Mouse (Mus musculus) T-helper 2 cell (primary cell): ENCODE measurements around the gene Wipi2.

Experiments
- in situ Hi-C: fragments of 300-600 bp; cut with MboI, MseI; formaldehyde crosslinking; loops from one replicate; pipeline ENCODE4 v1.15.1; 2025; ENCODE audit warnings: high pct_unique_total_duplicates

Gene Wipi2

GRCm38 (mm10) chr5:142627398-142627797 lies at the start of gene Wipi2:
Gene Wipi2, plus strand, starts transcription at chr5:142627698.
- in situ Hi-C loops = no loop called here

GRCm38 (mm10) chr5:142578192-142578591 lies 49.3 kb upstream of the Wipi2 start:
- in situ Hi-C loops = loop anchor here (10.0 kb wide), 1 partner anchor 563 kb away; no protein-coding TSS in a partner anchor

DNA sequence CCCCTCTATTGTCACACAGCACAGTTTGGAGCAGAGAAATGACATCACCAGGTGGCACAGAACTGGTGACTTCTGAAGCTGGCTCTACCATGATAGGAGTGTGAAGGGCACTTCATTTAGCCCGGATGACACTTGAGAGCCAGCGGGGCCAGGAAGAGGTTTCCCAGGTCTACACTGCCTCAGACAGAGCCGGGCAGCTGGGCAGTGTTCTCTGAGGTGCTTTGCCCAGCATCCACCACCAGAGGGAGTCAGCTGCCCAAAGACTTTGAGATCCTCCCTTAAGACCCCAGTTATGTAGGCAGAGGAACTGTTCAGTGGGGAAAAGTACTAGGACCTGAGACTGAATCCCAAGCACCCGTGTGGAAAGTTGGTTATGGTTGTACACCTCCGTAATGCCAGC lies 46.0 kb upstream of the Wipi2 start:
- in situ Hi-C loops = no loop called here

DNA sequence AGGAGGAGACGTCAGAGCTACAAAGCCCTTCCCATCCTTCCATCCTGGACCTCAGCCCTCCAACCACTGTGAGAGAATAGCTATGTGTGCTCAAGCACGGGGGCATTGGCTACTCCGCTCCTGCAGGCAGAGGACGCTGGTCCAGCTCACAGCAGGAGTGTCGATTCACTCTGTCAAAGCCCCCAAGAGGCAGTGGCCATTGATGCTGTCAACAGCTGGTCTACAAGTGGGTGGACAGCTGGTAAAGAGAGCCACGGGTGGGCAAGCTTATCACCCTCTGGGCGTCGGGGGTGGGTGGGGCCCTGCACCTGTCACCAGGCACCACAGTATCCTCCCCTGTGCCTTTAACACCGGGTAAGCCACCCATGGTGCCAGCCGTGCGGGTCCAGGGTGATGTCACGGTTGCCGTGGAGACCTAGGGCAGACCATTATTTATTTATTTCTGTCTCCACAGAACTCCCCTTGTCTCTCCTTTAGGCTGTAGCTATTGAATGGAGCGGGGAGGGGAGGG lies 43.8 kb upstream of the Wipi2 start:
- in situ Hi-C loops = no loop called here

GRCm38 (mm10) chr5:142590953-142591616 lies 36.4 kb upstream of the Wipi2 start:
- in situ Hi-C loops = loop anchor here (10.0 kb wide), 1 partner anchor 1436 kb away; no protein-coding TSS in a partner anchor

DNA sequence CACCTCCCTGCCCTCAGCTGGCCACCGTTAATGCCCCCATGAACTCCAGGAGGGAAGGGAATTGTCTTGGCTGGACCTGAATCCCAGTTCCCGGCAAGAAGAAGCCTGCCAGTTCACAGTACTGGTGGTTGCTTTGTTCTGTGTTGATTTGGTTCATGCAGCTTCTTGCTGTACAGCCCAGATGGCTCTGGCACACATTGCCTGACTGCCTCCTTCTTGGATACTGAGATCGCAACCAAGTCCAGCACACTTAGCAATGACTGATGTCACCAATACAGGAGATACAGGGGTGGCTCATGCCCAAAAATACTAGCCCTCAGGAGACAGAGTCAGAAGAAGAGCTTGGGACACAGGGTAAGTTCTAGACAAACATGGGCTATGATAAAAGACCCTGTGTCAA lies 31.8 kb upstream of the Wipi2 start:
- in situ Hi-C loops = loop anchor here (10.0 kb wide), 1 partner anchor 1441 kb away; no protein-coding TSS in a partner anchor

DNA sequence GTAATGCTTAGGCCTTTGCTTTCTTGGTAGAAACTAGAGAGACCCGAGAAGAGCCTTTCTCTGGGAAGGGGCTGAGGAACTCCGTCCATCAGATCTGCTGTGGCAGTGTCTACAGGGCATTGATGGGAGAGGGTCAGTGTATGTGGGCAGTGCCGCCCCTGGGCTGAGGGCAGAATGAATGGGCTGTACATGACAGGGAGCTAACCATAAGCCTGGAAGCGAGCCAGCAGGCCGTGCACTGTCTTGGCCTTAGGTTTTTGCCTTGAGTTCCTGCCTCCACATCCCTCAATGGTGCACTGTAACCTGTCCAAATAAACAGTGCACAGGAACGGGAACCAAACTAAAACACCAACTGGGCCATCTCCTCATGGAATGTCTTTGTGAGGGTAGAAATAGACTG lies 30.8 kb upstream of the Wipi2 start:
- in situ Hi-C loops = loop anchor here (10.0 kb wide), 1 partner anchor 1442 kb away; no protein-coding TSS in a partner anchor

DNA sequence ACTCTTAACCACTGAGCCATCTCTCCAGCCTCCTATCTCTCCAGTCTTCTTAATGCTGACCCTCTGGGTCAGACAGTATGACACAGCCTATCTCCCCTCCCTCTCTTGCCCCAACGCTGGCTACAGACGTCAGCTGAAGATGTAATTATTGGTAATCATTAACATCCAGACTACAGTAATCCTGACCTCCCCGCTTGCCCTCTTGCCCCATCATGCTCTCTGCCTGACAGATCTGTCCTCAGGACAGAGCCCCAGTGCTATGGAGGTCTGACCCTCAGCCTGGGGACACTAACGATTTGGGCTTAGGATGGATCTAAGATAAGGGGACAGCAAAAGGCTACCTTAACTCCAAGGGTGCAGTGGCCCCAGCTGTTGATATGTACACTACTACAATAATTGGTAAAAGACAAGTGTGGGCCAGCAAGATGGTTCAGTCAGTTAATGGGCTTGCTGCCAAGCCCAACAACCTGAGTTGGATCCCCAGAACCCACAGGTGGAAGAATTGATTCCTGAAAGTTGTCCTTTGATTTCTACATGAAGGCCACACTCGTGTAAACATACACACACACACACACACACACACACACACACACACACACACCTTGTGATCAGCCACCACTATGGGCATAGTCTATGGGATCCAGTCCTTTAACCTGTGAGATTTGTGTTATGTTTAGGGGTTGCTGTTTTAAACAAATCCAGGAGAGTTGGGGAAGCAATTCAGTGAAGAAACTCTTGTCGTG lies 29.7 kb upstream of the Wipi2 start:
- in situ Hi-C loops = loop anchor here (10.0 kb wide), 1 partner anchor 1443 kb away; no protein-coding TSS in a partner anchor

DNA sequence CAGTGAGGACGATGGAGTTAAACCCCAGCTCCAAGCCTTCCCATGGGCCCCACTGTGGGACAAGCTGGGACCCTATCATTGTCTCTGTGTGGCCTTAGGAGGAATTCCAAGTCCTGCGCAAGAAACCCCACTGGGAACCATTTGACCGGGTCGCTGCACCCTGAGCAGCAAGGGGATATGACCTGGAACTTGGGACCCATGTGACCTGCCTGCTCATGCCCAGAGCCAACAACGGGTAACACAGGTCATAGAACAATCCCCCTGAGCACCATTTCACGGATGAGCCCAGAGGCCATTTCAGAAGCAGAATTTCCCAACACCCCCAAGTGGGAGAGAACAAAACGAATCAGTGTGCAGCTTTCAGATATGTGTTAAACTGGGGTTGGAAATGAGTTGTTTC lies 23.1 kb upstream of the Wipi2 start:
- in situ Hi-C loops = no loop called here

- in situ Hi-C loops = no loop called here
Observed at GRCm38 (mm10) chr5:142605288-142605687, 22.2 kb upstream of the Wipi2 start.

GRCm38 (mm10) chr5:142608259-142608988 lies 19.1 kb upstream of the Wipi2 start, which contains the start of gene Mmd2:
Gene Mmd2, minus strand, starts transcription at chr5:142608800.
- in situ Hi-C loops = no loop called here

DNA sequence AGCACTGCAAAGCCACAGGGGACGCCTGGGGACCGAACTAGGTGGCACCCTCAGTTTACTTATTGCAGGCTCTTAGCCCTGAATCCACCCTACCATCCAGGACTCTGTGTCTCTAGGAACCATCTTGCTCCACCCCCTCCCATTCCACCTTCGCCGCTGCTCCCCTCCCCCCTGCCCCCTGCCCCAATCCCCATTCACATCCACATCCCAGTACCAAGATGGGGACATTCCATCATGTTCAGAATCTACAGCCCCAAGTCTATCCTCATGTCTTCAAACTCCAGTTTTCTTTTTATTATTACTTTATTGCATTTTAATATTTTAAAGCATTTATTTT lies 18.5 kb upstream of the Wipi2 start:
- in situ Hi-C loops = no loop called here

GRCm38 (mm10) chr5:142610362-142610761 lies 17.1 kb upstream of the Wipi2 start:
- in situ Hi-C loops = no loop called here

- in situ Hi-C loops = no loop called here
Observed at GRCm38 (mm10) chr5:142614513-142614912, 13.0 kb upstream of the Wipi2 start.

- in situ Hi-C loops = no loop called here
Observed at GRCm38 (mm10) chr5:142615638-142616037, 11.9 kb upstream of the Wipi2 start.

DNA sequence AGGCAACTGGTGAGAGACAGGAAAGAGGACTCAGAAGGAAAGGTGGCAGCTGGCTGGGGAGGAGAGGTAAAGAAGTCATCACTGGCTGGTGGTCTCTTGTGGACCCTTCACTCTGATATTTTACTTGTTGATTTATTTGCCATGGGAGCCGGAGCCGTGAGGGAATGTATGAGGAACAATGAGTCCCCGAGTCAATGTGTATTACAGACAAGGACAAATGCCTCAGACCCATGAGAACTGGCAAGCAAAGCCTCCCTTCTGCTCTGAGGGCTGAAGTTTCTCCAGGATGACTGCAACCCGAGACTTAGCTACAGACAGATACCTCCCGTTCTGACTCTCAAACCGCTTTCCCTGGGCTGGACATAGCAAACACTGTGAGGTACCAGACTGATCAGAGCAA lies 11.2 kb upstream of the Wipi2 start:
- in situ Hi-C loops = no loop called here

DNA sequence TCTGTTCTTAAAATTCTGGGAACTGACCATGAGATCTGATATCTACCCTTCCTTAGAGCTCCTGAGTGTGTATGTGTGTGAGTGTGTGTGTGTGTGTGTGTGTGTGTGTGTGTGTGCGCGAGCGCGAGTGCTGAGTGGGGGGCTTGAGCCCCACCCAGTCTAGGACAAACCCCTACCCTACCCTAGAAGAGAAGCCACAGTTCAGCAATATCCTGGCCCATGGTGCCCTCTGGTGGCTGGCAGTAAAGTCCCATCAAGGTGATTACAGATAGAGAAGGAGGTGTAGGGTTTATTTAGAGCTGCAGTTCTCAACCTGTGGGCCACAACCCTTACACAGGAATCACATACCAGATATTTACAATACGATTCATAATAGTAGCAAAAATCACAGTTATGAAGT lies 7.6 kb upstream of the Wipi2 start:
- in situ Hi-C loops = loop anchor here (5.0 kb wide), 1 partner anchor 138 kb away; no protein-coding TSS in a partner anchor

GRCm38 (mm10) chr5:142621421-142621820 lies 6.1 kb upstream of the Wipi2 start:
- in situ Hi-C loops = loop anchor here (5.0 kb wide), 1 partner anchor 139 kb away; no protein-coding TSS in a partner anchor

- in situ Hi-C loops = loop anchor here (5.0 kb wide), 1 partner anchor 140 kb away; no protein-coding TSS in a partner anchor
Observed at GRCm38 (mm10) chr5:142622134-142622533, 5.4 kb upstream of the Wipi2 start.

GRCm38 (mm10) chr5:142623080-142623479 lies 4.4 kb upstream of the Wipi2 start:
- in situ Hi-C loops = loop anchor here (5.0 kb wide), 1 partner anchor 141 kb away; no protein-coding TSS in a partner anchor

GRCm38 (mm10) chr5:142628726-142629662 lies 1.5 kb downstream of the Wipi2 start:
- in situ Hi-C loops = no loop called here
